Mouse (Mus musculus) intestine, postnatal 0 days (tissue): ENCODE measurements around the gene Ryr2. TPM values are rescaled to one million over a fixed set of nuclear protein-coding genes. Genes with fewer than 3 reads are reported as not detected.

Experiments used
- ATAC-seq: fragments of 200-750 bp; cut with Nextera tagmentation; 2 replicates; pipeline ENCODE4 v1.8.0; 2017; ENCODE audit warnings: mild to moderate bottlenecking, moderate TSS enrichment, moderate library complexity
- H3K27ac ChIP-seq: fragments of 300-500 bp; sonication (generic); 2 replicates; pipeline ENCODE4 v1.5.1; 2014; ENCODE audit warnings: mild to moderate bottlenecking, low read depth, low read length, moderate library complexity
- H3K27me3 ChIP-seq: fragments of 300-500 bp; sonication (generic); replicated peaks from 2 replicates; pipeline ENCODE4 v1.6.1; 2014; ENCODE audit warnings: low read length, mixed read lengths; ENCODE audit not compliant: control insufficient read depth, insufficient read depth
- H3K36me3 ChIP-seq: fragments of 300-500 bp; sonication (generic); 2 replicates; pipeline ENCODE4 v1.6.1; 2014; ENCODE audit warnings: mild to moderate bottlenecking, moderate library complexity; ENCODE audit not compliant: control insufficient read depth, insufficient read depth
- H3K4me1 ChIP-seq: fragments of 300-500 bp; sonication (generic); replicated peaks from 2 replicates; pipeline ENCODE4 v1.6.1; 2014; ENCODE audit warnings: antibody characterized with exemption, low read length, mixed read lengths; ENCODE audit not compliant: control insufficient read depth, insufficient read depth
- H3K4me2 ChIP-seq: fragments of 300-500 bp; sonication (generic); replicated peaks from 2 replicates; pipeline ENCODE4 v1.6.1; 2014; ENCODE audit warnings: low read depth, mild to moderate bottlenecking, moderate library complexity
- H3K4me3 ChIP-seq: fragments of 300-500 bp; sonication (generic); 2 replicates; pipeline ENCODE4 v1.5.1; 2014; ENCODE audit warnings: low read depth, low read length
- H3K9ac ChIP-seq: fragments of 300-500 bp; sonication (generic); 2 replicates; pipeline ENCODE4 v1.6.1; 2014; ENCODE audit warnings: mild to moderate bottlenecking, low read depth, low read length
- H3K9me3 ChIP-seq: fragments of 300-500 bp; sonication (generic); 2 replicates; pipeline ENCODE4 v1.6.1; 2016; ENCODE audit warnings: mixed run types; ENCODE audit not compliant: control insufficient read depth
- CTCF ChIP-seq: sonication (generic); IDR thresholded peaks from 2 replicates; pipeline ENCODE4 v1.5.1; 2016; ENCODE audit warnings: low read depth, mild to moderate bottlenecking, control low read depth, antibody characterized with exemption, moderate library complexity
- WGBS: fragments of 180-500 bp; shearing (Covaris S2); extraction: QIAGEN DNeasy Blood & Tissue Kit; methylation state at CpG from one replicate; pipeline ENCODE4 v1.1.7; 2014; 5-methylcytosine and 5-hydroxymethylcytosine counted together
- polyA plus RNA-seq: library from polyadenylated mRNA; unstranded; fragments of >200 nt; fragmentation: Nextera tagmentation; extraction: Ambion mirVana; gene quantifications from 2 replicates; pipeline ENCODE4 v1.2.1, GENCODE M21; 2015

Gene Ryr2
- polyA plus RNA-seq, 1 experiment from 2014 or later, result 0.74 TPM

GRCm38 (mm10) chr13:12008995-12009689 lies 97.6 kb downstream of the Ryr2 start:
- no peak for ATAC-seq
- no peak overlapping the region for H3K4me2 ChIP-seq
- H3K9ac ChIP-seq, result no peak overlapping the region
- no peak overlapping the region for H3K27ac ChIP-seq
- no peaks in the 10 kb centered on the region for H3K27me3 ChIP-seq
- no peak for TF ChIP-seq CTCF
- no peaks in the 10 kb centered on the region for H3K36me3 ChIP-seq
- no peak overlapping the region for H3K4me3 ChIP-seq
- H3K4me1 ChIP-seq, result no peaks in the 10 kb centered on the region
- no peaks in the 10 kb centered on the region for H3K9me3 ChIP-seq
- 78% methylated on average over 6 of the region's 6 CpGs for WGBS

- Histone ChIP-seq H3K4me1 (no peaks in the 10 kb centered on the region), H3K27ac (no peak overlapping the region), H3K4me3 (no peak overlapping the region), H3K9ac (no peak overlapping the region), H3K27me3 (no peaks in the 10 kb centered on the region), H3K36me3 (no peaks in the 10 kb centered on the region), H3K4me2 (no peak overlapping the region), H3K9me3 (no peaks in the 10 kb centered on the region)
- no peak for TF ChIP-seq CTCF
- ATAC-seq, result no peak
- WGBS, result 63% methylated on average over 2 of the region's 2 CpGs
Observed at GRCm38 (mm10) chr13:12007579-12007978, 99.2 kb downstream of the Ryr2 start.

GRCm38 (mm10) chr13:12001891-12002294 lies 104.9 kb downstream of the Ryr2 start:
- no peak overlapping the region for H3K4me2 ChIP-seq
- no peak overlapping the region for H3K9ac ChIP-seq
- H3K4me1 ChIP-seq, result no peaks in the 10 kb centered on the region
- no peak overlapping the region for H3K4me3 ChIP-seq
- no peaks in the 10 kb centered on the region for H3K27me3 ChIP-seq
- TF ChIP-seq CTCF, result no peak
- no peak overlapping the region for H3K27ac ChIP-seq
- WGBS, result 47% methylated on average over 3 of the region's 3 CpGs
- H3K36me3 ChIP-seq, result no peaks in the 10 kb centered on the region
- no peak for ATAC-seq
- no peaks in the 10 kb centered on the region for H3K9me3 ChIP-seq

- no peaks in the 10 kb centered on the region for H3K27me3 ChIP-seq
- no peaks in the 10 kb centered on the region for H3K9me3 ChIP-seq
- TF ChIP-seq CTCF, result no peak
- H3K4me1 ChIP-seq, result no peaks in the 10 kb centered on the region
- no peak overlapping the region for H3K4me2 ChIP-seq
- H3K36me3 ChIP-seq, result no peaks in the 10 kb centered on the region
- WGBS, result 80% methylated on average over 4 of the region's 4 CpGs
- no peak overlapping the region for H3K9ac ChIP-seq
- no peak overlapping the region for H3K27ac ChIP-seq
- no peak for ATAC-seq
- no peak overlapping the region for H3K4me3 ChIP-seq
Observed at GRCm38 (mm10) chr13:11999851-12000250, 106.9 kb downstream of the Ryr2 start.

- TF ChIP-seq CTCF, result no peak
- Histone ChIP-seq H3K9me3 (no peaks in the 10 kb centered on the region), H3K36me3 (no peaks in the 10 kb centered on the region), H3K4me2 (no peak overlapping the region), H3K27ac (no peak overlapping the region), H3K9ac (no peak overlapping the region), H3K4me3 (no peak overlapping the region), H3K4me1 (no peaks in the 10 kb centered on the region), H3K27me3 (no peaks in the 10 kb centered on the region)
- 77% methylated on average over 2 of the region's 2 CpGs for WGBS
- no peak for ATAC-seq
Observed at GRCm38 (mm10) chr13:11997366-11997765, 109.4 kb downstream of the Ryr2 start.

GRCm38 (mm10) chr13:11987556-11987955 lies 119.2 kb downstream of the Ryr2 start:
- Histone ChIP-seq H3K9me3 (no peaks in the 10 kb centered on the region), H3K36me3 (no peaks in the 10 kb centered on the region), H3K9ac (no peak overlapping the region), H3K27me3 (no peaks in the 10 kb centered on the region), H3K4me2 (no peak overlapping the region), H3K4me3 (no peak overlapping the region), H3K27ac (no peak overlapping the region), H3K4me1 (no peaks in the 10 kb centered on the region)
- WGBS, result 46% methylated on average over 4 of the region's 4 CpGs
- no peak for ATAC-seq
- no peak for TF ChIP-seq CTCF

GRCm38 (mm10) chr13:11985056-11985455 lies 121.7 kb downstream of the Ryr2 start:
- Histone ChIP-seq H3K36me3 (no peaks in the 10 kb centered on the region), H3K27ac (no peak overlapping the region), H3K9ac (no peak overlapping the region), H3K4me3 (no peak overlapping the region), H3K4me2 (no peak overlapping the region), H3K27me3 (no peaks in the 10 kb centered on the region), H3K9me3 (no peaks in the 10 kb centered on the region), H3K4me1 (no peaks in the 10 kb centered on the region)
- no peak for ATAC-seq
- no peak for TF ChIP-seq CTCF
- 99% methylated on average over 3 of the region's 3 CpGs for WGBS
